Mouse (Mus musculus) midbrain, embryonic 13.5 days (tissue): Measurements from ENCODE around the gene Dcun1d2. TPM values are rescaled to one million over a fixed set of nuclear protein-coding genes. Genes with fewer than 3 reads are reported as not detected.

ENCODE experiments used
- ATAC-seq: fragments of 200-750 bp; cut with Nextera tagmentation; 2 replicates; pipeline ENCODE4 v1.8.0; 2017; ENCODE audit warnings: mild to moderate bottlenecking, moderate TSS enrichment, moderate library complexity
- H3K27ac ChIP-seq: fragments of 300-500 bp; sonication (generic); 2 replicates; pipeline ENCODE4 v1.5.1; 2015; ENCODE audit warnings: inconsistent platforms, mild to moderate bottlenecking, moderate library complexity
- H3K27me3 ChIP-seq: fragments of 300-500 bp; sonication (generic); 2 replicates; pipeline ENCODE4 v1.6.1; 2015; ENCODE audit warnings: mild to moderate bottlenecking, inconsistent platforms
- H3K36me3 ChIP-seq: fragments of 300-500 bp; sonication (generic); 2 replicates; pipeline ENCODE4 v1.6.1; 2015; ENCODE audit warnings: mild to moderate bottlenecking, inconsistent platforms
- H3K4me1 ChIP-seq: fragments of 300-500 bp; sonication (generic); replicated peaks from 2 replicates; pipeline ENCODE4 v1.6.1; 2015; ENCODE audit warnings: inconsistent platforms
- H3K4me2 ChIP-seq: fragments of 300-500 bp; sonication (generic); replicated peaks from 2 replicates; pipeline ENCODE4 v1.6.1; 2015; ENCODE audit warnings: moderate library complexity, mild to moderate bottlenecking, inconsistent platforms
- H3K4me3 ChIP-seq: fragments of 300-500 bp; sonication (generic); replicated peaks from 2 replicates; pipeline ENCODE4 v1.5.1; 2015; ENCODE audit warnings: mild to moderate bottlenecking, inconsistent platforms
- H3K9ac ChIP-seq: fragments of 300-500 bp; sonication (generic); replicated peaks from 2 replicates; pipeline ENCODE4 v1.6.1; 2015; ENCODE audit warnings: mild to moderate bottlenecking, inconsistent platforms
- H3K9me3 ChIP-seq: fragments of 300-500 bp; sonication (generic); 2 replicates; pipeline ENCODE4 v1.6.1; 2016; ENCODE audit warnings: mild to moderate bottlenecking, inconsistent platforms
- WGBS: fragments of 180-500 bp; shearing (Covaris S2); methylation state at CpG from one replicate; pipeline ENCODE4 v1.1.7; 2015; 5-methylcytosine and 5-hydroxymethylcytosine counted together
- polyA plus RNA-seq: library from polyadenylated mRNA; unstranded; fragments of >200 nt; fragmentation: Nextera tagmentation; extraction: Ambion mirVana; gene quantifications from 2 replicates; pipeline ENCODE4 v1.2.1, GENCODE M21; 2015

Dcun1d2 gene
- polyA plus RNA-seq, 1 experiment from 2014 or later: 32.5 TPM

- Histone ChIP-seq H3K27me3 (no peaks in the 10 kb centered on the region), H3K9me3 (no peaks in the 10 kb centered on the region), H3K4me1 (peaks cover 4% of the 10 kb centered on the region), H3K4me3 (no peak overlapping the region), H3K9ac (no peak overlapping the region), H3K4me2 (no peak overlapping the region), H3K27ac (no peak overlapping the region), H3K36me3 (no peaks in the 10 kb centered on the region)
- 76% methylated on average over 4 of the region's 4 CpGs for WGBS
- no peak for ATAC-seq
Measured at GRCm38 (mm10) chr8:13218441-13218840, 69.5 kb downstream of the Dcun1d2 start.

GRCm38 (mm10) chr8:13217986-13218385 is 69.9 kb downstream of the Dcun1d2 start:
- H3K36me3 ChIP-seq: no peaks in the 10 kb centered on the region
- H3K4me3 ChIP-seq: no peak overlapping the region
- H3K4me1 ChIP-seq: peaks cover 8% of the 10 kb centered on the region
- H3K27ac ChIP-seq: no peak overlapping the region
- no peak overlapping the region for H3K9ac ChIP-seq
- no peak for ATAC-seq
- no peaks in the 10 kb centered on the region for H3K9me3 ChIP-seq
- no peak overlapping the region for H3K4me2 ChIP-seq
- no peaks in the 10 kb centered on the region for H3K27me3 ChIP-seq

- H3K36me3 ChIP-seq: no peaks in the 10 kb centered on the region
- ATAC-seq: no peak
- H3K9me3 ChIP-seq: no peaks in the 10 kb centered on the region
- no peaks in the 10 kb centered on the region for H3K27me3 ChIP-seq
- H3K4me2 ChIP-seq: no peak overlapping the region
- no peak overlapping the region for H3K9ac ChIP-seq
- peaks cover 9% of the 10 kb centered on the region for H3K4me1 ChIP-seq
- H3K27ac ChIP-seq: no peak overlapping the region
- WGBS: 68% methylated on average over 5 of the region's 5 CpGs
- no peak overlapping the region for H3K4me3 ChIP-seq
Measured at GRCm38 (mm10) chr8:13217093-13217492, 70.8 kb downstream of the Dcun1d2 start.

GRCm38 (mm10) chr8:13216386-13216785 is 71.5 kb downstream of the Dcun1d2 start:
- Histone ChIP-seq H3K4me2 (no peak overlapping the region), H3K27ac (no peak overlapping the region)
- WGBS: 72% methylated on average over 8 of the region's 8 CpGs

GRCm38 (mm10) chr8:13213479-13214268 is 74.3 kb downstream of the Dcun1d2 start:
- no peak overlapping the region for H3K9ac ChIP-seq
- H3K27ac ChIP-seq: no peak overlapping the region
- H3K27me3 ChIP-seq: no peaks in the 10 kb centered on the region
- no peaks in the 10 kb centered on the region for H3K9me3 ChIP-seq
- WGBS: 29% methylated on average over 10 of the region's 10 CpGs
- H3K4me2 ChIP-seq: peak overlapping the region; percentile 41; the same call in 1 of the 2 replicates
- ATAC-seq: peak; percentile 84
- H3K4me3 ChIP-seq: no peak overlapping the region
- no peaks in the 10 kb centered on the region for H3K36me3 ChIP-seq
- H3K4me1 ChIP-seq: peaks cover 9% of the 10 kb centered on the region

More at GRCm38 (mm10) chr8:13216386-13216785, 71.5 kb downstream of the Dcun1d2 start:
- Histone ChIP-seq H3K27me3 (no peaks in the 10 kb centered on the region), H3K4me3 (no peak overlapping the region), H3K9ac (no peak overlapping the region), H3K36me3 (no peaks in the 10 kb centered on the region), H3K4me1 (peaks cover 9% of the 10 kb centered on the region), H3K9me3 (no peaks in the 10 kb centered on the region)
- no peak for ATAC-seq

- 62% methylated on average over 1 of the region's 1 CpGs for WGBS
Measured at GRCm38 (mm10) chr8:13209770-13210169, 78.2 kb downstream of the Dcun1d2 start.

GRCm38 (mm10) chr8:13208627-13209355 is 79.1 kb downstream of the Dcun1d2 start:
- no peak for ATAC-seq
- WGBS: 59% methylated on average over 6 of the region's 6 CpGs

More at GRCm38 (mm10) chr8:13209770-13210169, 78.2 kb downstream of the Dcun1d2 start:
- no peak for ATAC-seq
- H3K9ac ChIP-seq: no peak overlapping the region
- no peak overlapping the region for H3K4me3 ChIP-seq
- H3K27me3 ChIP-seq: no peaks in the 10 kb centered on the region
- no peaks in the 10 kb centered on the region for H3K36me3 ChIP-seq
- H3K9me3 ChIP-seq: no peaks in the 10 kb centered on the region
- no peak overlapping the region for H3K27ac ChIP-seq
- no peak overlapping the region for H3K4me2 ChIP-seq
- peaks cover 9% of the 10 kb centered on the region for H3K4me1 ChIP-seq

GRCm38 (mm10) chr8:13206290-13206689 is 81.6 kb downstream of the Dcun1d2 start:
- no peak overlapping the region for H3K27ac ChIP-seq
- no peak overlapping the region for H3K9ac ChIP-seq
- no peak for ATAC-seq
- no peak overlapping the region for H3K4me3 ChIP-seq
- no peaks in the 10 kb centered on the region for H3K9me3 ChIP-seq
- WGBS: 53% methylated on average over 5 of the region's 5 CpGs
- H3K4me1 ChIP-seq: no peaks in the 10 kb centered on the region
- peaks cover 21% of the 10 kb centered on the region for H3K27me3 ChIP-seq
- H3K36me3 ChIP-seq: no peaks in the 10 kb centered on the region
- H3K4me2 ChIP-seq: no peak overlapping the region

More at GRCm38 (mm10) chr8:13208627-13209355, 79.1 kb downstream of the Dcun1d2 start:
- no peaks in the 10 kb centered on the region for H3K27me3 ChIP-seq
- peaks cover 8% of the 10 kb centered on the region for H3K4me1 ChIP-seq
- no peaks in the 10 kb centered on the region for H3K9me3 ChIP-seq
- no peak overlapping the region for H3K4me3 ChIP-seq
- no peak overlapping the region for H3K4me2 ChIP-seq
- no peaks in the 10 kb centered on the region for H3K36me3 ChIP-seq
- H3K9ac ChIP-seq: no peak overlapping the region
- H3K27ac ChIP-seq: no peak overlapping the region

Other genes starting within 250 kb of the Dcun1d2 start
- 1.00 and 1.2 TPM in 2 replicates for gene Proz, start 227.2 kb downstream of the Dcun1d2 start, polyA plus RNA-seq
- gene Pcid2, start 182.7 kb downstream of the Dcun1d2 start, polyA plus RNA-seq: 49.2 and 50.0 TPM in 2 replicates
- gene Cul4a, start 182.5 kb downstream of the Dcun1d2 start, polyA plus RNA-seq: 69.6 and 76.1 TPM in 2 replicates
- 223 and 242 TPM in 2 replicates for gene Lamp1, start 129.0 kb downstream of the Dcun1d2 start, polyA plus RNA-seq
- 15.0 and 17.9 TPM in 2 replicates for gene Grtp1, start 87.5 kb downstream of the Dcun1d2 start, polyA plus RNA-seq
- 0.23 TPM in 1 of 2 replicates, not detected in the other for gene Adprhl1, start 34.0 kb downstream of the Dcun1d2 start, polyA plus RNA-seq
- gene Tmco3, start 59 bp upstream of the Dcun1d2 start, polyA plus RNA-seq: 43.1 and 46.9 TPM in 2 replicates
- gene Tfdp1, start 50.6 kb upstream of the Dcun1d2 start, polyA plus RNA-seq: 111 and 115 TPM in 2 replicates
- not detected in 2 replicates for gene Atp4b, start 108.7 kb upstream of the Dcun1d2 start, polyA plus RNA-seq
- gene Grk1, start 117.0 kb upstream of the Dcun1d2 start, polyA plus RNA-seq: 0.04 TPM in 1 of 2 replicates, not detected in the other
- gene Tmem255b, start 147.1 kb upstream of the Dcun1d2 start, polyA plus RNA-seq: not detected in 2 replicates
- gene Gas6, start 206.4 kb upstream of the Dcun1d2 start, polyA plus RNA-seq: 13.8 and 15.9 TPM in 2 replicates